Mouse (Mus musculus) layer of hippocampus, adult 2 months (tissue): ENCODE measurements around the gene Anapc16. TPM values are rescaled to one million over a fixed set of nuclear protein-coding genes. Genes with fewer than 3 reads are reported as not detected.

Source experiments
- DNase-seq, 2 experiments: peaks; one replicate each; pipeline ENCODE4 v3.0.0; 2022; ENCODE audit warnings: low spot score in 2 of 2
- H3K27ac ChIP-seq: fragments of 200-600 bp; 2 replicates; pipeline ENCODE4 v1.8.1; 2022
- H3K4me3 ChIP-seq: fragments of 200-600 bp; 2 replicates; pipeline ENCODE4 v1.8.1; 2022; ENCODE audit warnings: mild to moderate bottlenecking
- CTCF ChIP-seq: fragments of 200-600 bp; conservative IDR thresholded peaks from 2 replicates; pipeline ENCODE4 v1.8.1; 2022; ENCODE audit warnings: antibody characterized with exemption, mild to moderate bottlenecking, moderate library complexity
- total RNA-seq, 2 experiments: library from RNA; stranded (reverse); gene quantifications; 2 replicates each; pipeline ENCODE4 v1.2.3; 2021

The Anapc16 gene
- total RNA-seq, 2 experiments from 2014 or later: 64.8 to 71.4 TPM

- Histone ChIP-seq H3K27ac (peak overlapping the region; percentile 76), H3K4me3 (no peak overlapping the region)
- no peak for DNase-seq
- TF ChIP-seq CTCF: no peak
Measured at GRCm38 (mm10) chr10:59963609-59964008, 39.3 kb downstream of the Anapc16 start.

GRCm38 (mm10) chr10:59959517-59959916 lies 43.4 kb downstream of the Anapc16 start:
- no peak for DNase-seq
- H3K4me3 ChIP-seq: no peak overlapping the region
- H3K27ac ChIP-seq: peak overlapping the region; percentile 96
- no peak for TF ChIP-seq CTCF

- peak overlapping the region; percentile 96 for H3K27ac ChIP-seq
- no peak for DNase-seq
- H3K4me3 ChIP-seq: no peak overlapping the region; the same call in 1 of the 2 replicates
- no peak for TF ChIP-seq CTCF
Measured at GRCm38 (mm10) chr10:59958458-59958857, 44.5 kb downstream of the Anapc16 start.

- H3K4me3 ChIP-seq: peak overlapping the region; percentile 44
- peak; percentile 52 to 75 for DNase-seq
- H3K27ac ChIP-seq: peak overlapping the region; percentile 96
- TF ChIP-seq CTCF: no peak
Measured at GRCm38 (mm10) chr10:59957171-59958149, 45.5 kb downstream of the Anapc16 start.

GRCm38 (mm10) chr10:59956681-59957080 lies 46.3 kb downstream of the Anapc16 start:
- H3K27ac ChIP-seq: peak overlapping the region; percentile 96
- no peak for TF ChIP-seq CTCF
- H3K4me3 ChIP-seq: no peak overlapping the region
- no peak for DNase-seq

GRCm38 (mm10) chr10:59953564-59954039 lies 49.3 kb downstream of the Anapc16 start:
- Histone ChIP-seq H3K27ac (peak overlapping the region; percentile 100), H3K4me3 (no peak overlapping the region)
- DNase-seq: no peak
- TF ChIP-seq CTCF: no peak

- peak overlapping the region; percentile 100 for H3K27ac ChIP-seq
- DNase-seq: no peak
- no peak for TF ChIP-seq CTCF
- peak overlapping the region; percentile 73 for H3K4me3 ChIP-seq
Measured at GRCm38 (mm10) chr10:59952781-59953563, 50.0 kb downstream of the Anapc16 start.

- H3K27ac ChIP-seq: peak overlapping the region; percentile 100
- DNase-seq: peak; percentile 70 to 74
Measured at GRCm38 (mm10) chr10:59952152-59952780, 50.7 kb downstream of the Anapc16 start.

GRCm38 (mm10) chr10:59951211-59952151 lies 51.5 kb downstream of the Anapc16 start, which contains the start of gene Ddit4:
Gene Ddit4 (minus strand): TSS chr10:59951834.
- Histone ChIP-seq H3K4me3 (peak within 1 kb of the TSS; percentile 73), H3K27ac (peak within 1 kb of the TSS; percentile 100)
- no peak for TF ChIP-seq CTCF
- peak; percentile 100 for DNase-seq

More at GRCm38 (mm10) chr10:59952152-59952780, 50.7 kb downstream of the Anapc16 start:
- TF ChIP-seq CTCF: 0 out of 2 replicates have a peak, but pooled peaks have one; percentile 2
- H3K4me3 ChIP-seq: peak overlapping the region; percentile 73

GRCm38 (mm10) chr10:59950716-59951191 lies 52.2 kb downstream of the Anapc16 start:
- DNase-seq: peak; percentile 72 to 79
- H3K27ac ChIP-seq: peak overlapping the region; percentile 100
- H3K4me3 ChIP-seq: peak overlapping the region; percentile 73
- peak; percentile 81 for TF ChIP-seq CTCF
